Mouse (Mus musculus): ENCODE data around the gene Rfpl4.
A peak's percentile ranks its signal among the peaks of the same experiment; 100 is the strongest.
"Not testable (repeated sequence)": the region's sequence is repeated elsewhere in the genome, so short reads cannot be mapped to it uniquely, and the experiment has no call there.

Gene Rfpl4

GRCm38 (mm10) chr7:5116850-5117249, at the start of gene Rfpl4:
Gene Rfpl4 (minus strand): TSS chr7:5116950.
- DNase-seq (ENCODE audit: low spot score) = no peak

GRCm38 (mm10) chr7:5149570-5149969, 32.8 kb upstream of the Rfpl4 start, which contains the start of gene Vmn1r55:
Gene Vmn1r55 (minus strand): TSS chr7:5149670.
- not testable (repeated sequence) for DNase-seq (ENCODE audit: low spot score)

DNA sequence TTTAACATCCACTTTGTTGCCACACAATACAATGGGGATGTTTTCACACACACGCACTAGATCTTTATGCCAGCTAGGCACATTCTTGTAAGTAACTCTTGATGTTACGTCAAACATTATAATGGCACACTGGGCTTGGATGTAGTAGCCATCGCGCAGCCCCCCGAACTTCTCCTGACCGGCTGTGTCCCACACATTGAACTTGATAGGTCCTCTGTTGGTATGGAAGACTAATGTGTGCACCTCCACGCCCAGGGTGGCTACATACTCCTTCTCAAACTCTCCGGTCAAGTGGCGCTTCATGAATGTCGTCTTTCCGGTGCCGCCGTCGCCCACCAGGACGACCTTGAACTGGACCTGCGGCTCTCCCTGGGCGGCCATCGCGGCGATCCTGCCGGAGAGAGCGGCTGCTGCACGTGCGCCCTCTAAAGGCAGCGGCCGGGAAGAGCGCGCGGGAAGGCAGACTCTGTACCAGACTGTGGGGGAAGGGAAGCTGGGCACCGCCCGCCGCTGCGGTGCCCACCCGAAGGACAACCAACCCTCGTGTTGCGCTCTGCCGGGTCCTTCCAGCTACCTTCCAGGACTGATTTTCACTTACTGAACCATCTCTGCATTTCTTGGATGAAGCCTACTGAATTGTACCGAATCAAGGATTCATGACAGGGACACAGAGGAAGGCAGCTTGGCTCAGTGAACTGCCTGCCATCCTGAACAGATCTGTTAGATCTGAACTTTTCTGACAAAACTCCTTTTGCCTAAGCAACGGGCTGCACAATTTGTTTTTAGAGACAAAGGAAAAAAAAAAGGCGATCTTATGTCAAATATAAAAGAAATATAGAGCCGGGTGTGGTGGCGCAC, 9.0 kb upstream of the Rfpl4 start, which contains the start of gene Rasl2-9:
Gene Rasl2-9 (minus strand): TSS at position 402 of the 858 bp plus-strand sequence.
- DNase-seq (ENCODE audit: low spot score) = peak; percentile 41

DNA sequence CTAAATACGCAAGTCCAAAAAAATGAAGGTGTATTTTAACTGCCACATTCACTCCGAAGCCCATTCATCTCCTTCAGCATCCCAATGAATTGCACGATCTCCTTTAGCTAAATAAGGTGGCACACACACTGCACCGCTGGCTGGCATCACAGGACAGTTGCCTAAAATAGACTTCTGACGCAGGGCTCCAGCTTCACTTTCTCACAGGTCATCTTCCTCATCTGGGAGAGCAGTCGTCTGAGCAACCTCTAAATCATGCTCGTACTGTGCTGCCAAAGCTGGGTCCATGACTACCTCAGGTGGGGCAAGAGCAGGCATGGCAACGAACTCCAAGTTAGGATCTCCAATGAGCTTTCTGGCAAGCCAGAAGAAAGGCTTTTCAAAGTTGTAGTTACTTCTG, 8.3 kb upstream of the Rfpl4 start:
- DNase-seq (ENCODE audit: low spot score) = no peak

DNA sequence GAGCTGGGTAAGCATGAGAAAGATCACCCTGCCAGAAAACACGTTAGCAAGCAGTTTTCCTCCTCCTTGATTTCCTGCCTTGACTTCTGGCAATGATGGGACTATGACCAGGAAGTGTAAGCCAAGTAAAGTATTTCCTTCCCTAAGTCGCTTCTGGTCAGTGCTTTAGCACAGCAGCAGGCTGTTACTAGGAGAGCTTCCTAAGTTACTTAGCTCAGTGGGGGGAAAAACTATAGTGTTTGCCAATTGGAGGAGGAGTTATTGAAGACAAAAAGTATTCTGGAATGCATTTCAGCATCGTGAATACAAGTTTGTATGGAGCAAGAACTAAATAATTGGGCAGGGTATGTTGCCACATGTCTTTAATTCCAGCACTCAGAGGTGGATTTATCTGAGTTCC, 4.0 kb downstream of the Rfpl4 start:
- no peak for DNase-seq (ENCODE audit: low spot score)

DNA sequence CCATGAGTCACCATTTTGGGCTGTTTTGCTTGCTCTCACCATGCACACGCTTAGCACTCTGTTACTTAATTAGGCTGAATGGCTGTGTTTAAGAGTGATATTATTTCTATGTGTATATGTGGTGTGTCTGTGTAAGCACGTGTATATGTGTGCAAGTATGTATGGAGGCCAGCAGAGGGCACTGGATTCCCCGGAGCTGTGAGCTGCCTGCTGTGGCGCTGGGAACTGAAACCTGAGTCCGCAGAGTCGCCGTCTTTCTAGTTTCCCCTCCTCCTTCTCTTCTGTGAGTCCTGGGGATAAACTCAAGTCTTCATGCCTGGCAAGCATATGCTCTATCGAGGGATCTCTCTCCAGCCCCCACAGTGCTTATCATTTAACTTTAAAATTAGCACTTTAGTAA, 7.4 kb downstream of the Rfpl4 start:
- DNase-seq (ENCODE audit: low spot score) = no peak

- DNase-seq (ENCODE audit: low spot score) = no peak
Measured at GRCm38 (mm10) chr7:5108272-5108671, 8.5 kb downstream of the Rfpl4 start.

GRCm38 (mm10) chr7:5102564-5102963, 14.2 kb downstream of the Rfpl4 start:
- no peak for DNase-seq (ENCODE audit: low spot score)

GRCm38 (mm10) chr7:5101066-5101663, 15.6 kb downstream of the Rfpl4 start:
- DNase-seq (ENCODE audit: low spot score) = no peak

GRCm38 (mm10) chr7:5099796-5100195, 17.0 kb downstream of the Rfpl4 start:
- no peak for DNase-seq (ENCODE audit: low spot score)

DNA sequence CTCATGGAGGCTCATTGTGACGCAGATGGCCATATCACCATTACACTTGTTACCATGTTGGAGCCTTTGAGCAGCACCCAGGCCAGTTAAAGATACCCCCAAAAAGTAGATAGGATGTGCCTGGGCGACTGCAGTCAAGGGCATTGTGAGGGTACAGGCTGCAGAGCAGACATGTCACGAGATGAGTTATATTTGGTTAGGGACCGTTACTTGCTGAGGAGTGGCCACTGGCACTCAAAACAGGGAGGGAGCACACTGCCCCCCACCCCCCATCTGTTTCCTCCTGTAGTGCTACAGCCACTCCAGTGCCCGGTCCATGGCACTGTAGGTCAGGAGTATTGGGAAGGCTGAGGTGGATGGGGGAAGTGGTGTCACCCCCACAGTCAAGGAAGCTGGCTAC, 18.0 kb downstream of the Rfpl4 start:
- DNase-seq (ENCODE audit: low spot score) = no peak

DNA sequence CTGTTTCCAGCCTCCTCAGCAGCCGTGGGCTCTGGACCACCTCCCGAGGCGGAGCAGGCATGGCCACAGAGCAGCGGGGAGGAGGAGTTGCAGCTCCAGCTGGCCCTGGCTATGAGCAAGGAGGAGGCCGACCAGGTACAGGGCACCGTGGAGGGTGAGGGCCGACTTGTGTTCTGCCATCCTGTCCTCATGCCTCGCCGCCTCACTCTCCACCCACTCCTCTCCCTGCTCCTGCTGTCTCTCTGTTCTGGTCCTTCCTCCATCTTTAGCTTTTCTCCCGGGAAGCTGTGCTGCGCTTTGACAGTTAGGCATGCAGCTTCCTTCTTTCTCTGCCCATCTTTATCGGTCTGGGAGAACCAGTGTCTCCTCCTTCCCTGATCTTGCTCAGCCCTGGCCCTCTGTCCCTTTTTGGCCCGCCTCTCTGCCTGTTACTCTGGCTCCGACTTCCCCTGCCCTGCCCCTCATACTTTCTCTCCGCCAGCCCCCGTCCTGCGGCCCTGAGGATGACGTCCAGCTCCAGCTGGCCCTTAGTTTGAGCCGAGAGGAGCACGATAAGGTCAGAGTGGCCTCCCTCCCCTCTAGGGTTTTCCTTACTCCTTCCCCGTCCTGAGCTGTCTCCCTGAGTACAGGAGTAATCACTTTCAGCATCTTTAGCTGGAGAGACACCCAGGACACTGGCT, 23.8 kb downstream of the Rfpl4 start:
- no peak for DNase-seq (ENCODE audit: low spot score)

- DNase-seq (ENCODE audit: low spot score) = no peak
Measured at GRCm38 (mm10) chr7:5092381-5092780, 24.4 kb downstream of the Rfpl4 start.

DNA sequence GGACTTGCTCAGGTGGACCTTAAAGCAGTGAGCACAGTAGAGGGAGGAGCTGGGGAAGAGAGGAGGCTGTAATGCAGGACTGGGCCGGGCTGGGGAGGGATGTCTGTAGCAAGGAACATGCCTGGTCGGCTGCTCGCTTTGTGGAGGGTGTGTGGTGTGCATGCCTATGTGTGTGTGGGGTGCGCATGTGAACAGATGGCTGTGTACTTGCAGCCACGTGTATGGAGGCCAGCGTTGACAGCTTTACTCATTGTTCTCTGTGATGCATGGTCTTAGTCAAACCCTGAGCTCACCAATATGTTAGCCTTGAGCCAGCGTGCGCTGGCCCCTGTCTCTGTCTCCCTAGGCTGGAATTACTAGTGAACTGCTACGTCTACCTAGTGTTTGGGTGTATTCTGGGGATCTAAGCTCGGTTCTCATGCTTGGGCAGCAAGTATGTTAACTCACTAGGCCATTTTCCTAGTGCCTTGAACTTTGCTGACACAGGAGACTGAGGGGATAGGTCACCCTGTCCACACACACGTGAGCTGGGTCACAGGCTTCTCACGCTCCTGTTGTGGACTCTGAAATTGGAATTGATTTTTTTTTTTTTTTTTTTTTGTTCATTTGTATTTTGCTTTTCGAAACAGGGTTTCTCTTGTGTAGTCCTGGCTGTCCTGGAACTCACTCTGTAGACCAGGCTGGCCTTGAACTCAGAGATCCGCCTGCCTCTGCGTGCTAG, 25.6 kb downstream of the Rfpl4 start:
- DNase-seq (ENCODE audit: low spot score) = no peak

DNA sequence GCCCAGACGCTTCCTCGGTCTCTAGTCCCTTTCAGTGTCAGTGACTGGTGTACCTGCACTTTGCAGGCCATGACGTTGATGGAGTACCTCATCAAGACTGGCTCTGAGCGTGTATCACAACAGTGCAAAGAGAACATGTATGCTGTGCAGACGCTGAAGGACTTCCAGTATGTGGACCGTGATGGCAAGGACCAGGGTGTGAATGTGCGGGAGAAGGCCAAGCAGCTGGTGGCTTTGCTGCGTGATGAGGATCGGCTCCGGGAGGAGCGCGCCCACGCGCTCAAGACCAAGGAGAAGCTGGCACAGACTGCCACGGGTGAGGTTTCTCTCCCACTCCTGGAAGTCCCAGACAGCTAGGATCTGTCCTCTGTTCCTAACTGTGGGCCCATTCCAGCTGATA, 26.9 kb downstream of the Rfpl4 start:
- no peak for DNase-seq (ENCODE audit: low spot score)

GRCm38 (mm10) chr7:5087886-5088285, 28.9 kb downstream of the Rfpl4 start:
- DNase-seq (ENCODE audit: low spot score) = no peak

GRCm38 (mm10) chr7:5086921-5087440, 29.8 kb downstream of the Rfpl4 start:
- no peak for DNase-seq (ENCODE audit: low spot score)

GRCm38 (mm10) chr7:5085512-5085911, 31.2 kb downstream of the Rfpl4 start:
- DNase-seq (ENCODE audit: low spot score) = no peak

- no peak for DNase-seq (ENCODE audit: low spot score)
Measured at GRCm38 (mm10) chr7:5083325-5084105, 33.2 kb downstream of the Rfpl4 start.

DNA sequence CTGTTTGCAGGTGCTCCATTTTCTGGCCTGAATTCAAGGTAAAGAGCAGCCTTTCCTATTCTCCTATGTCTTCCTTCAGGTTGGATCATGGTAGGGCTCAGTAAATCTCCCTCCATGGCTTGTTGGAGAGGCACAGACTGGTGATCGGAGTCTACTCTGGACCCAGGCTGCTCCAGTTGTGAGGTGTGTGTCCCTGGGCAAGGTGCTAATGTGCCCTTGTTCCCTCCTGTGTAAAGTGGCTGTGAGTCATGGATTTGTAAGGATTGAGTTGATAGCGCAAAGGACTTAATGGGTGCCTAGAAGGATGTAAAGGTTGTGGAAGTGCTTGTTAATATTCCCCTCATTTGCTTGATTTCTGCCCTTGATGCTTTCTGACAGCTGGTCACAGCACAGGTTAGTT, 34.8 kb downstream of the Rfpl4 start:
- no peak for DNase-seq (ENCODE audit: low spot score)

DNA sequence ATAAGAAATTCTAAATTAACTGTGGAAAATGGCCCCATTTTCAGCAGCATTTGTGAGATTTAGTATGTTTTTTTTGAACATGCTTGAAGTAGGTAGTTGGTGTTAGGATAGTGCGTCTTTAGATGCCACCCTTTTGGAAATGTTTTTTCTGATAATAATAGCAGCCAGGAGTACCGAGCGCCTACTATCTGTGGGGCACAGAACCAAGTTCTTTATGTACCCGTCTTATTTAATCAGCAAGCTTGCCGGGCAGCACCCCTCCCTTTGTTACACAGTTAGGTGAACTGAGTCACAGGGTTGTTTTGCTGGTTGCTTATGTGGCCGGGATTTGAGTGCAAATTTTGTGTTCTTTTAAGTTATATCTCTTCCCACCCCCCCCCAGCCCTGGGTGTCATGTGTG, 35.5 kb downstream of the Rfpl4 start:
- no peak for DNase-seq (ENCODE audit: low spot score)
